Mouse (Mus musculus): ENCODE data around the gene Morn5.

GRCm38 (mm10) chr2:36090853-36091741 lies 41.8 kb downstream of the Morn5 start:
- no peak for TF ChIP-seq CTCF (IDR thresholded peaks at IDR 0.05; ENCODE audit: control insufficient read depth, insufficient read depth, insufficient read length)
- no peak for TF ChIP-seq USF1 (IDR thresholded peaks at IDR 0.05; ENCODE audit: low read depth)
- TF ChIP-seq MAX (IDR thresholded peaks at IDR 0.05), result no peak

Data from C2C12 (cell line).